Mouse (Mus musculus) adrenal gland, postnatal 36 days (tissue): ENCODE measurements around the gene Kdm7a. TPM values are rescaled to one million over a fixed set of nuclear protein-coding genes. Genes with fewer than 3 reads are reported as not detected.

ENCODE experiments used
- DNase-seq, 2 experiments: peaks; one replicate each; pipeline ENCODE4 v3.0.0; 2021; ENCODE audit warnings: mixed read lengths in 1 of 2
- long read RNA-seq, 2 experiments: library from polyadenylated mRNA; stranded (forward); transcript quantifications; one replicate each; pipeline ENCODE4 v2.0.0; 2021; ENCODE audit warnings: borderline sequencing depth in 2 of 2
- total RNA-seq, 2 experiments: library from RNA; stranded (reverse); gene quantifications; 2 replicates each; pipeline ENCODE4 v1.2.3; 2021

Gene Kdm7a
- total RNA-seq: 10 to 100 TPM; 17.4 to 21.2 TPM
- long read RNA-seq, experiment 1, partial matches to known transcripts: 1 of 3 reads
- long read RNA-seq, experiment 1, other reads (novel, unspliced or antisense): 2 of 3 reads
- long read RNA-seq, experiment 2, full-length matches to known transcripts: 2 of 2 reads
- long read RNA-seq, experiment 2, partial matches to known transcripts: 0 of 2 reads
- long read RNA-seq, experiment 2, other reads (novel, unspliced or antisense): 0 of 2 reads

GRCm38 (mm10) chr6:39206581-39207461 is at the start of gene Kdm7a:
Kdm7a (minus strand) TSS chr6:39206789.
- DNase-seq: peak; percentile 91 to 94

- no peak for DNase-seq
Observed at GRCm38 (mm10) chr6:39255271-39255670, 48.7 kb upstream of the Kdm7a start.

- no peak for DNase-seq
Observed at GRCm38 (mm10) chr6:39250055-39250454, 43.5 kb upstream of the Kdm7a start.

DNA sequence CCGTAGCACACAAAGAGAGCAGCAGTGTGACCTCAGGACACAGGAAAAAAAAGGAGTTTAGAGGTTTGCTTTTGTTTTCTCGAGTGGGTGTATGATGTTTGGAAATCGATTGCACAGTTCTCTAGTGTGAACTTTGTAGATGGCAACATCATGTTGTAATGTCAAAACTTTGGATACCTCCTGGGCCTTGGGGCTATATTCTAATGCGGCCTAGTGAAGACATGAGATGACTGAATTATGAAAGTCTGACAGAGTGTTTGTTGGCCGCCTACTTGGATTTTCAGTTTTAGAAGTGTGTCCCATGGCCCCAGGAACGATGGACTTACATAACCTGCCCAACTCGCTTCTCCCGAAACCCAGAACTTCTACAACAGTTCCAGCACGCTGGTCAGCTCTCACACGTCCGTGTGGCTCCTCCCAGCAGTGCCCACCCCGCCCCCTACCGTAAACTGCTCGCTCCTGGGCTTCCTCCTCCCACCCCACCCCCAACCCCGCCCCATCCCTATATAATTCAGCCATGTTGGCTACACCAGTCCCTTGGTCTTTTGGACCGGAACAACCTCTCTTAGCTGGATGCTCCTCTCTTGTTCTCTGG is 42.7 kb upstream of the Kdm7a start:
- DNase-seq: no peak

GRCm38 (mm10) chr6:39244066-39244465 is 37.5 kb upstream of the Kdm7a start:
- peak; percentile 85 to 87 for DNase-seq

DNA sequence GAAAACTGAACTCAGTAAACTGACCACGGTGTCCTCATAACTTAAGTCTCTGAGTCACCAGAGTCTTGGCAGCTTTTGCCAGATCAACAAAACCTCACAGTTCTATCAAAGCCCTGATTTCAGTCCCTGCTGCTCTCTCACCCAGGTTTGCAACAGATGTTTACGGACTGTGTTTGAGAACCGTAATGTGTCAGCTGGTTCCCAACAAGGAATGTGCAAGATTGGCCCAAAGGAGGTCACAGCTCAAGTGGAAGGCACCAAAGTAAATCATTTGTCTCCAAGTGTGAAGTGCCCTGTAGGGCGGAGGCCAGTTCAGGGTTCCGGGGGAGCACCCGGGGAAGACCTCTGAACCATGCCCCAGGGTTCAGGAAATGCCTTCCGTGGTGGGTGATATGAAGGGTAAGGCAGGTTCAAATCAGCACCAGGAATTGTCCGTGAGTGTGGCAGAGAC is 36.9 kb upstream of the Kdm7a start:
- DNase-seq: peak; percentile 50 to 61

- DNase-seq: peak; percentile 81 to 82
Observed at GRCm38 (mm10) chr6:39242718-39243471, 36.3 kb upstream of the Kdm7a start.

DNA sequence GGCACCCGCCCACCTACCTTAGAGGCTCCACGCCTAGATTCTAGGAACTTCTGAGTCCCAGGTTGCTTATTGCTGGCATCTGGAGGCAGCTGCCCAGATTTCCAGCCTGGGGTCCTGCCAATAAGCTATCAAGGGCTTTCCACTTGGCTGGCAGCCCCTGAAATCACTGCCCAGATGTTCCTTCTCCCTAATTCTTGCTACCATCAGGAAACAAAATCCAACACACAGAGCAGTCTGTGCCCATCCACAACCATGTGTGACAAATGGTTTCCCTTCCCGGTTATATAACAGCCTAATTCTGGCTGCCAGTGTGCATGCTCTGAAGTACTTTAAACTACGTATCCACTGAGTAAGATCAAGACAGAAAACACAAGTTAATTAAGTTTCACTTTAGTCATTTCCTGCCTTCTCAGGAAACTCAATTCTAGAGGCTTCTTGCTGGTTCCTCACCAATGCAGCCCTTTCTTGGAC is 34.9 kb upstream of the Kdm7a start:
- DNase-seq: peak; percentile 16 to 47

DNA sequence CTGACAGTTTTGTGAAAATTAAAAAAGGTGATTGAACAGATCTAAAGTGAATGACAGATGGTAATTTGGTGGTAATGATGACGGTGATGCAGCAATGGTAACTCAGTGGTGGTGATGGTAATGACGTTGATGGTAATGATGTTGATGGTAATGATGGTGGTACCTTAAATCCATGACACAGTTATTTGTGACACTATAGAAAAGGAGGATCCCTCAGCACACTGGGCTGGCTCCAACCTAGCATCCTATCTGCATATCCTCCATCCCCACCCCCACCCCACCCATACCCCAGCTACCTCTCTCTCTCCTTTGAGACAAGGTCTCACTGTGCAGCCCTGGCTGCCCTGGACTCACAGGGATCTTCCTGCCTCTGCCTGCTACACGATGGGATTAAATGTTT is 34.4 kb upstream of the Kdm7a start:
- DNase-seq: no peak

DNA sequence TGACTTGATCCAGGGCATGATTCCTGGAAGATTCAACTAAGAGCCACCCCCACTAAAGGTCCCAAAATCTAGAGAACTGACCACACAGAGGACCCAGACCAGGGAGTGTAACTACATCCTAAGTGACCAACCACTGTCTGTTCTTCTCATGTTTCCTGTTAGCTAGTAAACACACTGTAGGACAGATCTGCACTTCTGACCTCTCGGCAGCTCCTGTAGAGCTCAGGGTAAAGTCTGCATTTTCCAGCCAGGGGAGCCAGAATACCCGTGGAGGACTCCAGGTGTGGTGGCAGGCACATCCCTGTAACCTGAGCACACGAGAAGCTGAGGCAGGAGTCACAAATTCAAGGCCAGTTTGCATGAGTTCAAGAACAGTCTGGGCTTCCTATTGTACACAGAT is 31.3 kb upstream of the Kdm7a start:
- DNase-seq: no peak

- no peak for DNase-seq
Observed at GRCm38 (mm10) chr6:39232617-39233016, 26.0 kb upstream of the Kdm7a start.

- DNase-seq: no peak
Observed at GRCm38 (mm10) chr6:39230664-39231063, 24.1 kb upstream of the Kdm7a start.

DNA sequence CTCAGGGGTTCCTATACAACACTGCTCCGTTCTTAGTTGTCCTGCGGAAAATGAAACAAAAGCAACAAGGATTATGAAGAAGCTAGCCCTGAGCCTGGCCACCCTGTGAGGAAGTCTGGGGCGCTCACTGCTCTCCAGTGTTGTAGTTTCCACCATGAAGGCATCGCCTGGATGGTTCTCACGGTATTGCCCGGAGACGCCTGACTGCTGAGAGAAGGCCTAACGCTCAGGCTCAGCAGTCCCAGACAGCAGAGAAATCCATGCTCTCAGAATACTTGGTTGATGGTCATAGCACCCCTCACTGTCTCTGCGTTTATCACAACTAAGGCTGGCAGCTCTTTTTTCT is 20.0 kb upstream of the Kdm7a start:
- no peak for DNase-seq

- DNase-seq: no peak
Observed at GRCm38 (mm10) chr6:39225876-39226609, 19.5 kb upstream of the Kdm7a start.

GRCm38 (mm10) chr6:39223328-39223885 is 16.8 kb upstream of the Kdm7a start:
- no peak for DNase-seq

DNA sequence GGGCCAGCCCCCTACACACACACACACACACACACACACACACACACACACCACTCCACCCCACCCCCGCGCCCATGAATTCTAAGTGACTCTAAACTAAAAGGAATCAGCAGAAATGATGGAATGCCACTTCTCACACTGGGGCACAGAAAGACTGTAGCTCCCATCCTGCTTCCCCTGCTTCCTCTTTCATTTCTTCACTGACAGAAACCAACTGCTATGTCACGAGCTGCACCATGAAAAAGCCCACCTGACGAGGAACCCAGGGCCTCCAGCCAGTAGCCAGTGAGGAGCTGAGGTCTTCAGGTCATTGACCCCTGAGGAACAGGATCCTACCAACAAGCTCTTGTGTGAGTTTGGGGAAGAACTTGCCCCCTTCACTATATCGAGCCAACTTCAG is 15.9 kb upstream of the Kdm7a start:
- DNase-seq: no peak

GRCm38 (mm10) chr6:39217961-39218360 is 11.4 kb upstream of the Kdm7a start:
- DNase-seq: no peak

GRCm38 (mm10) chr6:39217138-39217537 is 10.5 kb upstream of the Kdm7a start:
- DNase-seq: no peak

DNA sequence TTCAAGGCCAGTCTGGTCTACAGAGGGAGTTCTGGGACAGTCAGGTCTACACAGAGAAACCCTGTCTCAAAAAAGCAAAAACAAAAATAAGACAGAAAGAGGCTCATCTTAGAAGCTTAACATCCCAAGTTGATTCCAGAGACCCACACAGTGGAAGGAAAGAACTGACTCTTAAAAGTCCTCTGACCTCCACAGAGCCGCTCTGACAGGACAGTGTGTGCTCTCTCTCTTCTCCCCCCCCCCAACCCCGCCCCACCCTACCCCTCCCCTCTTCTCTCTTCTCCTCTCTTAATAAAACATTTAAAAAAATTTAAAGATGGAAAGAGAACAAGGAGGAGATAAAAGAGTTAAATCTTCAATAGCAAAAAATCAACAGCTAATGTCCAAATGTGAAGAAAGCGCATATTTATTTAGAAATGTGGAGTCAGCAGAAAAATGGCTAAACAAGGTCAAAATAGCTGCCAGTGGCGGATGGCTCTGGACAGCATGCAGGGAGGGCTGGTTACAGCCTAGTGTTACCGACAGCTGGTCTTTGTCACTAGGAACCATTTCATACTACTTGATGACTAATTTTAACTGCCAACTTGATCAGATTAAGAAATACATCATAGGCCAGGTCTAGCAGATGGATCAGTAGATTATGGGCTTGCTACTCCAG is 8.5 kb upstream of the Kdm7a start:
- no peak for DNase-seq

DNA sequence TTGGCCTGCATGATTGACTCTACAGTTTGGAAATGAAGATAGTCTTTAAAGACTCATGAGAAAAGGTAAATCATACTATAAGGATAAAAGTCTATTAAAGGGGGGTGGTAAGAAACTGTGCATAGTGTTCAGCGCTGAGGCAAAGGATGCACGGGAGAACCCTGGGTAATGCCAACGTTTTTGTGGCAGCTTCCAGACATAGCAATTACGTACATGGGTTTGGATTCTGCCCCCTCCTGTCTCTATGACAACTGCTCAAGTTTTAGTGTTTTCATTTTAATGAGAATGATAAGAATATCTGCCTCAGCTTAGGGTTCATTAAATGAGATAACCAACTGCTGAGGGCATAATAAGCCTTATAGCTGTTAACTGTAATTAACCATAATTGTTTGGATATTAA is 3.1 kb upstream of the Kdm7a start:
- DNase-seq: no peak

- DNase-seq: no peak
Observed at GRCm38 (mm10) chr6:39208181-39208580, 1.6 kb upstream of the Kdm7a start.
